ENCODE assay signal across 8 mouse cellular contexts in the genomic region with DNA sequence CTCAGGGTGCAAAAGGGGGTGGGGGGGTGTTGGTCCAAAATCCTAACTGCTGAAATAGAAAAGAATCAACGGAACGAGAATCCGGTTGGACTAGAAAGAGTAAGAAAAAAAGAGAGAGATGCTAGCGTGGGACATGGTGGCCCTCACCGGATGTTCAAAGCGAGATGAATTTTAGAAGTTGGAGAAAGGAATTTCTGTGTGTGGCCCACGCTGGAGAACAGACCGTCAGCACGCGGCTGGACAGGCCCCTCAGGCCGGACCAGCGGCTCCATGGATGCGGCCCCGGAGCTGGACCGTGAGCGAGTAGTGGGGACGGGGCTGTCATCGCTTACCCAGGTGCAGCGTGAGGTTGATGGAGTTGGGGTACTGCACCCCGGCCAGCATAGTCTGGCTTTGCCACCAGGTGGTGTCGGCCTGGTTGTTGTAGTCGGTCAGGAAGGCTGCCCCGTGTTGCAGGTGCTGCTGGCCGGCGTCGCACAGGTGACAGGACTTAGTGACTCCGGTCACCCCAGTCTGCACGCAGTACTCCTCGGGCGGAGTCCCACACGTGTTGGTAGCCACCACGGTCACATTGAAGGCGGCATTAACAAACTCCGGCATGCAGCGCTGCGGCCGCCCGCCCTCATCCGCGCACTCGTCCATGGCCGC. TPM values are rescaled to one million over a fixed set of nuclear protein-coding genes. Genes with fewer than 3 reads are reported as not detected.
A peak's percentile ranks its signal among the peaks of the same experiment; 100 is the strongest.
DNase-seq lines count a peak whose midpoint lies in the region; ATAC-seq and TF ChIP-seq lines count a peak whose summit lies in the region.

No protein-coding gene starts in this region.

- H3K79me2 ChIP-seq in myocyte (ENCODE audit: control insufficient read depth, insufficient read depth) = peaks cover 51% of the 10 kb centered on the region

- no peaks in the 10 kb centered on the region for H3K27me3 ChIP-seq in intestine, embryonic 16.5 days (replicated peaks; ENCODE audit: control insufficient read depth, insufficient read depth, low read length)
- H3K27me3 ChIP-seq in liver, embryonic 13.5 days = peaks cover 11% of the 10 kb centered on the region
- H3K27me3 ChIP-seq in myocyte (ENCODE audit: control insufficient read depth, insufficient read depth, insufficient read length) = no peaks in the 10 kb centered on the region
- H3K27me3 ChIP-seq in stomach, postnatal 0 days (ENCODE audit: control insufficient read depth, insufficient read depth, low read length) = no peaks in the 10 kb centered on the region

- peak overlapping the region; percentile 52 for H3ac ChIP-seq in myocyte (ENCODE audit: control insufficient read depth, insufficient read length)

- no peak for TF ChIP-seq POLR2A in myocyte (IDR thresholded peaks at IDR 0.05; ENCODE audit: insufficient read length, low read depth)

- no peaks in the 10 kb centered on the region for H3K9me3 ChIP-seq in intestine, embryonic 16.5 days (ENCODE audit: control insufficient read depth, low read length)
- no peaks in the 10 kb centered on the region for H3K9me3 ChIP-seq in liver, embryonic 13.5 days (replicated peaks)
- no peaks in the 10 kb centered on the region for H3K9me3 ChIP-seq in stomach, postnatal 0 days (ENCODE audit: control insufficient read depth, low read length)

- peak; percentile 64 for ATAC-seq in intestine, embryonic 16.5 days
- ATAC-seq in liver, embryonic 13.5 days (ENCODE audit: low read depth) = peak; percentile 56
- peak; percentile 78 for ATAC-seq in stomach, postnatal 0 days (ENCODE audit: low FRiP score, low TSS enrichment)

- peaks cover 13% of the 10 kb centered on the region for H3K4me1 ChIP-seq in intestine, embryonic 16.5 days (ENCODE audit: control insufficient read depth, insufficient read depth, low read length)
- H3K4me1 ChIP-seq in liver, embryonic 13.5 days (replicated peaks) = peaks cover 37% of the 10 kb centered on the region
- no peaks in the 10 kb centered on the region; the same call in 1 of the 2 replicates for H3K4me1 ChIP-seq in stomach, postnatal 0 days (replicated peaks; ENCODE audit: control insufficient read depth, insufficient read depth)

- peak overlapping the region; percentile 90 for H3K4me3 ChIP-seq in intestine, embryonic 16.5 days (ENCODE audit: low read length)
- H3K4me3 ChIP-seq in liver, embryonic 13.5 days (replicated peaks) = peak overlapping the region; percentile 79
- H3K4me3 ChIP-seq in myocyte = peak overlapping the region; percentile 72
- H3K4me3 ChIP-seq in stomach, postnatal 0 days (ENCODE audit: low read depth, low read length) = peak overlapping the region; percentile 90

- no peaks in the 10 kb centered on the region for H3K36me3 ChIP-seq in intestine, embryonic 16.5 days (ENCODE audit: control insufficient read depth, insufficient read depth, low read length)
- H3K36me3 ChIP-seq in liver, embryonic 13.5 days = no peaks in the 10 kb centered on the region
- H3K36me3 ChIP-seq in myocyte (ENCODE audit: control insufficient read depth, insufficient read depth) = no peaks in the 10 kb centered on the region
- no peaks in the 10 kb centered on the region for H3K36me3 ChIP-seq in stomach, postnatal 0 days (ENCODE audit: control insufficient read depth, insufficient read depth, low read length)

- TF ChIP-seq CTCF in stomach, postnatal 0 days (IDR thresholded peaks at IDR 0.05; ENCODE audit: low read depth) = peak; percentile 71

- no peak for TF ChIP-seq EP300 in stomach, postnatal 0 days (optimal IDR thresholded peaks at IDR 0.05)

- DNase-seq in right cerebral cortex, postnatal 10 days (ENCODE audit: low spot score in 2 of 2) = peak; percentile 68 to 70
- no peak for DNase-seq in right cerebral cortex, adult 18-20 months
- DNase-seq in cerebellum, postnatal 25 days = peak; percentile 74 to 78
- peak; percentile 34 to 52 for DNase-seq in gastrocnemius, adult 8-10 months (ENCODE audit: low spot score in 2 of 2)
- peak; percentile 47 for DNase-seq in liver, embryonic 13.5 days
- DNase-seq in stomach, postnatal 0 days (ENCODE audit: low spot score) = peak; percentile 83

- peak overlapping the region; percentile 87 for H3K4me2 ChIP-seq in intestine, embryonic 16.5 days (ENCODE audit: low read depth, low read length)
- H3K4me2 ChIP-seq in liver, embryonic 13.5 days = peak overlapping the region; percentile 94
- peak overlapping the region; percentile 90 for H3K4me2 ChIP-seq in myocyte (ENCODE audit: low read depth)
- peak overlapping the region; percentile 77 for H3K4me2 ChIP-seq in stomach, postnatal 0 days (replicated peaks; ENCODE audit: low read depth)

- peak overlapping the region; percentile 94 for H3K27ac ChIP-seq in intestine, embryonic 16.5 days (ENCODE audit: low read length)
- peak overlapping the region; percentile 61 for H3K27ac ChIP-seq in liver, embryonic 13.5 days
- peak overlapping the region; percentile 97 for H3K27ac ChIP-seq in stomach, postnatal 0 days (replicated peaks)

- peak overlapping the region; percentile 94 for H3K9ac ChIP-seq in intestine, embryonic 16.5 days (ENCODE audit: low read depth, low read length)
- peak overlapping the region; percentile 78 for H3K9ac ChIP-seq in liver, embryonic 13.5 days
- peak overlapping the region; percentile 93 for H3K9ac ChIP-seq in stomach, postnatal 0 days (ENCODE audit: low read length)

- 0% methylated on average over 42 of the region's 42 CpGs for WGBS in intestine, embryonic 16.5 days
- WGBS in liver, embryonic 13.5 days (ENCODE audit: insufficient replicate concordance) = under 1% methylated on average over 42 of the region's 42 CpGs
- under 1% methylated on average over 39 of the region's 42 CpGs for WGBS in stomach, postnatal 0 days

TF ChIP-seq in myocyte, 11 proteins besides CTCF, POLR2A, EP300 and RAD21:
- no peak for TF ChIP-seq MAX (IDR thresholded peaks at IDR 0.05; ENCODE audit: low read depth)
- no peak for TF ChIP-seq TCF12 (IDR thresholded peaks at IDR 0.05; ENCODE audit: insufficient read depth, poor library complexity, severe bottlenecking)
- no peak for TF ChIP-seq POLR2AphosphoS2 (IDR thresholded peaks at IDR 0.05; ENCODE audit: insufficient read length, low read depth)
- TF ChIP-seq REST (IDR thresholded peaks at IDR 0.05; ENCODE audit: insufficient read depth, insufficient read length) = no peak
- no peak for TF ChIP-seq TCF3 (IDR thresholded peaks at IDR 0.05; ENCODE audit: insufficient read length, low read depth)
- TF ChIP-seq MYOD1 (IDR thresholded peaks at IDR 0.05; ENCODE audit: control insufficient read depth in 1 of 3, insufficient read length in 2 of 3, low read depth in 2 of 3) = no peak
- TF ChIP-seq CEBPB (IDR thresholded peaks at IDR 0.05; ENCODE audit: insufficient read depth, poor library complexity, severe bottlenecking) = no peak
- TF ChIP-seq E2F4 (IDR thresholded peaks at IDR 0.05; ENCODE audit: insufficient read depth) = no peak
- no peak for TF ChIP-seq SRF (IDR thresholded peaks at IDR 0.05; ENCODE audit: control insufficient read depth, insufficient read length, low read depth)

RNA-seq across cellular contexts. Expression of a gene that starts 0.7 kb away (rescaled TPM):
- total RNA-seq in gastrocnemius, adult 8-10 months (2022) = 10 to 100 TPM; 34.7 to 54.8 (median 46.8) TPM
- polyA plus RNA-seq in intestine, embryonic 16.5 days (2015; fragmentation: Nextera tagmentation; extraction: Ambion mirVana) = 37.1 and 44.0 TPM in 2 replicates
- polyA plus RNA-seq in liver, embryonic 13.5 days (2015; fragmentation: Nextera tagmentation; extraction: Ambion mirVana) = 7.1 and 7.2 TPM in 2 replicates
- 50.9 TPM for polyA plus RNA-seq in myocyte (2012; fragmentation: generic; extraction: Trizol)
- polyA plus RNA-seq in stomach, postnatal 0 days (2015; fragmentation: Nextera tagmentation; extraction: Ambion mirVana) = 41.6 and 41.8 TPM in 2 replicates
